Mouse (Mus musculus): ENCODE measurements at regions not wholly inside any gene's neighbourhood (a gene's known extent, or its start where the extent isn't known, plus 50 kb on each side); places are given as distances from the start of the nearest gene placed in this dataset.

DNA sequence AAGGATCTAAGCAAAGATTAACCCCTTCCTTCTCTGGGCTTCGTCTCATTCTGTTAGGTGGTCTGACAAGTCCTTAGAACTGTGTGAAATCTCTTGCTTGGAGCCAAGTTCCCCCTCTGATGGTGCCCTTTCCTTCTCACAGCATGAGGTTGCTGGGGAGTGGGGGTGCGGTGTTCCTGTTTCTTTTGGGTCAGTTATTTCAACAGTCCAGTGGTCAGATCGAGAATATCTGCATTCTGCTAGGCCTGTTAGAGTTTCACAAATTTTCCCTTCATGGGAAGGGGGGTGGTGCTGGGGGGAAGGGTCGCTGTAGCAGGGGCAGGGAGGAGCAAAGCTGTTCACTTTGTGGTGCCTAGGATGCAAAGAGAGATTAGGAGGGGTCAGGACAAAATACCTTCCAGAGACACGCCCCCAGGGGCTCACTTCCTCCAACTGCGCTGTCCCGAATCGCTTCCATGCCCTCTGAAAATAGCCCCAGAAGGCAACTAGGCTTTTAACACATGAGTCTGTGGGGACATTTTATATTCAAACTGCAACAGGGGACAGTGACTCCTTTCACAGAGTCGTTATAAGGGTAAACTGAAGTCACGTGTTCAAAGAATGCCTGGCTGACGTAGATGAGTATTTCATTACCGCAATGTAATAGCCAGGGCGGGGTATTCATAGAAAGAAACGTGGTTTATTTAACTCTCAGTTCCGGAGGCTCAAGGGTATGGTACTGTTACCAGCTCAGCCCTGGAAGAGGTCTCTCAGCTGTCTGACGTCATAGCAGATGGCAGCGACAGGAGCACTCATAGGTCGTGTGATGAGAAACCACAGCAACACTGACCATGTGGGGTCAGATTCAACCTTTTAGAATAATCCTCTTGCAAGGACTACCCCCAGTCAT lies 124.5 kb upstream of the Med14 start:
- Histone ChIP-seq H3K9ac (ENCODE audit: low read depth, poor library complexity, severe bottlenecking) (no peak overlapping the region), H3K4me3 (ENCODE audit: low read depth, low read length) (no peak overlapping the region), H3K27ac (ENCODE audit: insufficient read depth, low read length) (no peak overlapping the region), H3K9me3 (replicated peaks; ENCODE audit: control insufficient read depth, insufficient read depth, low read length, poor library complexity, severe bottlenecking) (no peaks in the 10 kb centered on the region), H3K27me3 (ENCODE audit: control insufficient read depth, insufficient read depth, low read length, poor library complexity, severe bottlenecking) (no peaks in the 10 kb centered on the region), H3K36me3 (ENCODE audit: control insufficient read depth, insufficient read depth, low read length, poor library complexity, severe bottlenecking) (no peaks in the 10 kb centered on the region), H3K4me1 (ENCODE audit: control insufficient read depth, insufficient read depth, low read length) (no peaks in the 10 kb centered on the region)
- TF ChIP-seq POLR2A (IDR thresholded peaks at IDR 0.05; ENCODE audit: insufficient read depth, low read length) = no peak
- TF ChIP-seq CTCF (IDR thresholded peaks at IDR 0.05; ENCODE audit: low read depth, low read length) = no peak
- TF ChIP-seq EP300 (IDR thresholded peaks at IDR 0.05; ENCODE audit: insufficient read depth, low read depth, low read length) = no peak

DNA sequence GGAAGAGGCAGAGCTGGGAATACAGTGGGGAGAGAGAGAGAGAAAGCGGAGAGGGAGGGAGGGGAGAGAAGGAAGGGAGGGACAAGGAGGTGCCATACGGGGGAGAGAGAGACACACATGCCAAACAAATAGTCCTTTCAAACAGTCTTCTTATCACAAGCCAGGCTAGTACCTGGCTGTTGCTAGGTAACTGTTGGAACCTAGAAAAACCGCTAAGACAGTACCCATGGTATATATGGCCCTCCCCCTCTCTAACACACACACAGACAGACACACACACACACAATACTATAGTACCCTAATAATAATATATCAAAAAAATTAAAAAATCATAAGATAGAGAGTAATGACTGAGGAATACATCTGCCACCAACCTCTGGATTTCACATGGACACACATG lies 117.4 kb upstream of the Med14 start:
- no peak overlapping the region for H3K4me3 ChIP-seq (ENCODE audit: low read depth, low read length)
- no peak for TF ChIP-seq POLR2A (IDR thresholded peaks at IDR 0.05; ENCODE audit: insufficient read depth, low read length)
- no peak for TF ChIP-seq EP300 (IDR thresholded peaks at IDR 0.05; ENCODE audit: insufficient read depth, low read depth, low read length)
- TF ChIP-seq CTCF (IDR thresholded peaks at IDR 0.05; ENCODE audit: low read depth, low read length) = no peak
- no peaks in the 10 kb centered on the region for H3K36me3 ChIP-seq (ENCODE audit: control insufficient read depth, insufficient read depth, low read length, poor library complexity, severe bottlenecking)
- no peak overlapping the region for H3K27ac ChIP-seq (ENCODE audit: insufficient read depth, low read length)
- H3K27me3 ChIP-seq (ENCODE audit: control insufficient read depth, insufficient read depth, low read length, poor library complexity, severe bottlenecking) = no peaks in the 10 kb centered on the region
- no peaks in the 10 kb centered on the region for H3K9me3 ChIP-seq (replicated peaks; ENCODE audit: control insufficient read depth, insufficient read depth, low read length, poor library complexity, severe bottlenecking)
- peaks cover 1% of the 10 kb centered on the region for H3K4me1 ChIP-seq (ENCODE audit: control insufficient read depth, insufficient read depth, low read length)
- no peak overlapping the region for H3K9ac ChIP-seq (ENCODE audit: low read depth, poor library complexity, severe bottlenecking)

GRCm38 (mm10) chrX:12877506-12877905 lies 115.6 kb upstream of the Med14 start:
- H3K9me3 ChIP-seq (replicated peaks; ENCODE audit: control insufficient read depth, insufficient read depth, low read length, poor library complexity, severe bottlenecking) = no peaks in the 10 kb centered on the region
- no peak overlapping the region for H3K27ac ChIP-seq (ENCODE audit: insufficient read depth, low read length)
- H3K4me3 ChIP-seq (ENCODE audit: low read depth, low read length) = no peak overlapping the region
- no peak overlapping the region for H3K9ac ChIP-seq (ENCODE audit: low read depth, poor library complexity, severe bottlenecking)
- H3K27me3 ChIP-seq (ENCODE audit: control insufficient read depth, insufficient read depth, low read length, poor library complexity, severe bottlenecking) = no peaks in the 10 kb centered on the region
- H3K36me3 ChIP-seq (ENCODE audit: control insufficient read depth, insufficient read depth, low read length, poor library complexity, severe bottlenecking) = no peaks in the 10 kb centered on the region
- TF ChIP-seq CTCF (IDR thresholded peaks at IDR 0.05; ENCODE audit: low read depth, low read length) (no peak), POLR2A (IDR thresholded peaks at IDR 0.05; ENCODE audit: insufficient read depth, low read length) (no peak), EP300 (IDR thresholded peaks at IDR 0.05; ENCODE audit: insufficient read depth, low read depth, low read length) (no peak)
- H3K4me1 ChIP-seq (ENCODE audit: control insufficient read depth, insufficient read depth, low read length) = peaks cover 1% of the 10 kb centered on the region

GRCm38 (mm10) chrX:12873698-12874144 lies 111.8 kb upstream of the Med14 start:
- H3K9ac ChIP-seq (ENCODE audit: low read depth, poor library complexity, severe bottlenecking) = 0 out of 2 replicates have a peak overlapping the region, but pooled peaks have one; percentile 31
- peaks cover 1% of the 10 kb centered on the region for H3K4me1 ChIP-seq (ENCODE audit: control insufficient read depth, insufficient read depth, low read length)
- H3K36me3 ChIP-seq (ENCODE audit: control insufficient read depth, insufficient read depth, low read length, poor library complexity, severe bottlenecking) = no peaks in the 10 kb centered on the region
- no peaks in the 10 kb centered on the region for H3K9me3 ChIP-seq (replicated peaks; ENCODE audit: control insufficient read depth, insufficient read depth, low read length, poor library complexity, severe bottlenecking)
- TF ChIP-seq POLR2A (IDR thresholded peaks at IDR 0.05; ENCODE audit: insufficient read depth, low read length) (peak; percentile 21), CTCF (IDR thresholded peaks at IDR 0.05; ENCODE audit: low read depth, low read length) (peak; percentile 74), EP300 (IDR thresholded peaks at IDR 0.05; ENCODE audit: insufficient read depth, low read depth, low read length) (no peak)
- no peaks in the 10 kb centered on the region for H3K27me3 ChIP-seq (ENCODE audit: control insufficient read depth, insufficient read depth, low read length, poor library complexity, severe bottlenecking)
- H3K27ac ChIP-seq (ENCODE audit: insufficient read depth, low read length) = no peak overlapping the region
- H3K4me3 ChIP-seq (ENCODE audit: low read depth, low read length) = peak overlapping the region; percentile 77

- H3K36me3 ChIP-seq (ENCODE audit: control insufficient read depth, insufficient read depth, low read length, poor library complexity, severe bottlenecking) = no peaks in the 10 kb centered on the region
- H3K9me3 ChIP-seq (replicated peaks; ENCODE audit: control insufficient read depth, insufficient read depth, low read length, poor library complexity, severe bottlenecking) = no peaks in the 10 kb centered on the region
- no peaks in the 10 kb centered on the region for H3K27me3 ChIP-seq (ENCODE audit: control insufficient read depth, insufficient read depth, low read length, poor library complexity, severe bottlenecking)
- peaks cover 1% of the 10 kb centered on the region for H3K4me1 ChIP-seq (ENCODE audit: control insufficient read depth, insufficient read depth, low read length)
- TF ChIP-seq EP300 (IDR thresholded peaks at IDR 0.05; ENCODE audit: insufficient read depth, low read depth, low read length) = no peak
- no peak for TF ChIP-seq CTCF (IDR thresholded peaks at IDR 0.05; ENCODE audit: low read depth, low read length)
- H3K9ac ChIP-seq (ENCODE audit: low read depth, poor library complexity, severe bottlenecking) = peak overlapping the region; percentile 31; the same call in 1 of the 2 replicates
- no peak overlapping the region for H3K27ac ChIP-seq (ENCODE audit: insufficient read depth, low read length)
- H3K4me3 ChIP-seq (ENCODE audit: low read depth, low read length) = peak overlapping the region; percentile 77
Observed at GRCm38 (mm10) chrX:12873230-12873629, 111.4 kb upstream of the Med14 start.

DNA sequence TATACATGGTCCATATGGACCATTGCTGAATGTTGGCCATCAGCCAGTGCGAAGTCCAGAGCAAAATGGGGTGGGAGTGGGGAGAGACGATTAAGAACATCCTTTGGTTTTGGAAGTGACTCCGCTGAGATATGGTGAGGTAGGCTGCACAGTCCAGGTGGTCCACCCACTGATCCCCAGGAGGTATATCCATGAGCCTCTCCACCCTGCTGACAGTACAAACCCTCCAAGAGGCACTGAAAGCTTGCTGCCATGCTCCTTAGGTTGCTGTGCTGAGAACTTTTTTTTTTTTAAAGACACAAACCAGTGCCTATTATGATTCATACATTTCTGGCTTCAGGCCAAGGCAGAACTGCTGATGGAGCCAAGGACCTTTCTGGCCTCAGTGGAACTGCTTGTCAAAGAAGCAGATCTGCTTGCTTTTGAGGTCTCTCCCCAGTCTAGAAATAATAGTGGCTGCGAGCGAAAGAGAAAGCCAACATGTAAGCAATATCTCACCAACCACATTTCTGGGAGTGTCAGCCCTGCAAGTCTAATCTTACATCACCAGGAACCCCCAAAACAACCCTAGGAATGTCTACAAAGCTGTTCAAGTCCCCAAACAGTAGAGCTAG lies 105.1 kb upstream of the Med14 start:
- H3K36me3 ChIP-seq (ENCODE audit: control insufficient read depth, insufficient read depth, low read length, poor library complexity, severe bottlenecking) = no peaks in the 10 kb centered on the region
- H3K4me3 ChIP-seq (ENCODE audit: low read depth, low read length) = no peak overlapping the region
- TF ChIP-seq EP300 (IDR thresholded peaks at IDR 0.05; ENCODE audit: insufficient read depth, low read depth, low read length) (no peak), POLR2A (IDR thresholded peaks at IDR 0.05; ENCODE audit: insufficient read depth, low read length) (no peak), CTCF (IDR thresholded peaks at IDR 0.05; ENCODE audit: low read depth, low read length) (no peak)
- H3K9me3 ChIP-seq (replicated peaks; ENCODE audit: control insufficient read depth, insufficient read depth, low read length, poor library complexity, severe bottlenecking) = no peaks in the 10 kb centered on the region
- H3K9ac ChIP-seq (ENCODE audit: low read depth, poor library complexity, severe bottlenecking) = no peak overlapping the region
- no peaks in the 10 kb centered on the region for H3K27me3 ChIP-seq (ENCODE audit: control insufficient read depth, insufficient read depth, low read length, poor library complexity, severe bottlenecking)
- H3K27ac ChIP-seq (ENCODE audit: insufficient read depth, low read length) = no peak overlapping the region
- peaks cover 1% of the 10 kb centered on the region for H3K4me1 ChIP-seq (ENCODE audit: control insufficient read depth, insufficient read depth, low read length)
